Mouse (Mus musculus) lung, postnatal 0 days (tissue): ENCODE data around the gene Katnbl1.

Experiments used
- CTCF ChIP-seq: IDR thresholded peaks from 2 replicates; pipeline ENCODE4 v1.5.1; 2016; ENCODE audit warnings: antibody characterized with exemption, mild to moderate bottlenecking
- EP300 ChIP-seq: IDR thresholded peaks from 2 replicates; pipeline ENCODE4 v1.6.1; 2016; ENCODE audit warnings: antibody characterized with exemption, mild to moderate bottlenecking, control low read depth

DNA sequence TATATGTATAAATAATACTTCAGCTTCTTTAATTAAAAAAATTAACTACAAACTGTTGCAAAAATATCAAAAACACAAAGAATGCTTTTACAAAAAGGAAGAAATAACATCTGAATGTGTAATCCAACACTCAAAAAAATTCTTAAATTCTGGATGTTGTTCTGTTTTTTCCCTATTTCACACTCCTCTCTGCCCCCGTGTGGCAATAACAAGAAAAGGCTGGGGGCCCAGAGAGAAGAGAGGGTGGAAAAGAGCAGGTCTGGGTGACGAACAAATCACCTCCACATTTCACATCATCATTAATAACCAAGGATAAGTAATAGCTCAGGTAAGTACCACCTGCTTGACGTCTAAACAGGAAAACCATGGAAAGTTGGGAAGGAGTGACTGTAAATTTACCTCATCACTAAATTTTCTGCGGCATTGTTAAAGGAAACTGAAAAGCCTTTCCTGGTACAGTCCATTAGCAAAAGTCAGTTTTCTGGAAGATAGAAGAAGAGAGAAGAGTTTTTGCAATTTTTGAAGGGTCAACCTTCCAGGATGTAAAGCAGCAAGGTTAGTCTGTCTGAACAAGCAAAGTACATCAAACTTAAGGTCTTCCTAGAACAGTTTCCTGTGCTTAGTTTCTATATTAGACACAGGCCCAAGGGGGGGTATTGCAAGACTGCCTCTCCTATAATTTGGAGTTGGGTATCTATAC is 70.7 kb downstream of the Katnbl1 start:
- peak; percentile 68 for TF ChIP-seq CTCF
- TF ChIP-seq EP300: no peak
